Mouse (Mus musculus) cerebellum, adult 2 months (tissue): ENCODE results near the gene A530084C06Rik.

Source experiments
- CTCF ChIP-seq: fragments of 200-500 bp; IDR thresholded peaks from 2 replicates; pipeline ENCODE4 v1.5.1; 2011; ENCODE audit warnings: low read depth, mild to moderate bottlenecking, control low read depth, low read length, moderate library complexity, borderline replicate concordance; ENCODE audit not compliant: insufficient read depth
- POLR2A ChIP-seq: fragments of 200-500 bp; IDR thresholded peaks from 2 replicates; pipeline ENCODE4 v1.6.1; 2011; ENCODE audit warnings: low read length, control low read depth, borderline replicate concordance; ENCODE audit not compliant: insufficient read depth

DNA sequence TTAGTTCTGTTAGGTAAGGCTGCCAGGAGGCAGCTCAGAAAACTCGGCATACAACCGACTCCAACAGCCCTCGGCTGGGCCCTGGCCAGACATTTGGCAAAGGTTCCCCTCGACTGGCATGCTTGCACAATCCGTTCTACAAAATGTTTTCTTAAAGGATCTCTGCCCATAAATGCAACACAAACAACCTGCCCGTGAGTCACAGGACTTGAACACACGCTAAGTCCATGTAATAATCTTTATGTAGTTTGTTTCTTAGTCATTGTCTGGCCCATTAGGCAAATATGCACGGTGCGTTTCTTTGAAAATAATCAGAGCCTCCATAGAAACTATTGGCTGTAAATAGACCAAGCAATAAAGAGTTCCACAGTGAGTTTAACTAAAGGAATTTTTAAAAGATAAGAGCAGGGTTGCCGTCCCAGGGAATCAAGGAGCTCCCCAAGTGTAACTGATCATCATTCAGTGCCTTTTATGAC, 40.7 kb downstream of the A530084C06Rik start:
- TF ChIP-seq CTCF = no peak
- TF ChIP-seq POLR2A = no peak
